In genomic region chr11:51854981-51855817, GRCm38 (mm10) we compare ENCODE assay signal across 8 mouse cellular contexts. TPM values are rescaled to one million over a fixed set of nuclear protein-coding genes. Genes with fewer than 3 reads are reported as not detected.
DNase-seq lines count a peak whose midpoint lies in the region; ATAC-seq lines count a peak whose summit lies in the region.

No protein-coding gene starts in this region.

- peak overlapping the region; percentile 31; the same call in 1 of the 2 replicates for H3K9ac ChIP-seq in embryonic facial prominence, embryonic 15.5 days
- H3K9ac ChIP-seq in heart, embryonic 11.5 days (ENCODE audit: low read depth, low read length) = peak overlapping the region; percentile 66
- peak overlapping the region; percentile 48; the same call in 1 of the 2 replicates for H3K9ac ChIP-seq in kidney, embryonic 15.5 days
- H3K9ac ChIP-seq in liver, embryonic 12.5 days = peak overlapping the region; percentile 76

- peak; percentile 78 for ATAC-seq in embryonic facial prominence, embryonic 15.5 days (ENCODE audit: insufficient number of reproducible peaks, low FRiP score, low TSS enrichment, low read depth)
- peak; percentile 63 for ATAC-seq in heart, embryonic 11.5 days (replicated peaks; ENCODE audit: insufficient number of reproducible peaks, low FRiP score, low TSS enrichment)
- ATAC-seq in kidney, embryonic 15.5 days (replicated peaks; ENCODE audit: low FRiP score) = peak; percentile 81
- ATAC-seq in liver, embryonic 12.5 days = peak; percentile 75

- peak overlapping the region; percentile 82 for H3K4me2 ChIP-seq in embryonic facial prominence, embryonic 15.5 days (replicated peaks)
- H3K4me2 ChIP-seq in heart, embryonic 11.5 days = peak overlapping the region; percentile 92
- peak overlapping the region; percentile 91 for H3K4me2 ChIP-seq in kidney, embryonic 15.5 days
- H3K4me2 ChIP-seq in liver, embryonic 12.5 days = peak overlapping the region; percentile 98

- H3K36me3 ChIP-seq in embryonic facial prominence, embryonic 15.5 days = no peaks in the 10 kb centered on the region
- no peaks in the 10 kb centered on the region for H3K36me3 ChIP-seq in heart, embryonic 11.5 days (ENCODE audit: control insufficient read depth, insufficient read depth, low read length)
- no peaks in the 10 kb centered on the region for H3K36me3 ChIP-seq in kidney, embryonic 15.5 days
- no peaks in the 10 kb centered on the region for H3K36me3 ChIP-seq in liver, embryonic 12.5 days

- H3K27me3 ChIP-seq in embryonic facial prominence, embryonic 15.5 days = no peaks in the 10 kb centered on the region
- H3K27me3 ChIP-seq in heart, embryonic 11.5 days (ENCODE audit: control insufficient read depth, insufficient read depth, low read length) = peaks cover 11% of the 10 kb centered on the region
- peaks cover 56% of the 10 kb centered on the region for H3K27me3 ChIP-seq in kidney, embryonic 15.5 days
- peaks cover 58% of the 10 kb centered on the region for H3K27me3 ChIP-seq in liver, embryonic 12.5 days (replicated peaks)

- H3K27ac ChIP-seq in embryonic facial prominence, embryonic 15.5 days (replicated peaks) = peak overlapping the region; percentile 98
- H3K27ac ChIP-seq in heart, embryonic 11.5 days (ENCODE audit: low read depth, low read length) = peak overlapping the region; percentile 64; the same call in 1 of the 2 replicates
- peak overlapping the region; percentile 83 for H3K27ac ChIP-seq in kidney, embryonic 15.5 days
- peak overlapping the region; percentile 74 for H3K27ac ChIP-seq in liver, embryonic 12.5 days

- no peaks in the 10 kb centered on the region for H3K9me3 ChIP-seq in embryonic facial prominence, embryonic 15.5 days (replicated peaks)
- H3K9me3 ChIP-seq in heart, embryonic 11.5 days (replicated peaks; ENCODE audit: control insufficient read depth, low read length) = no peaks in the 10 kb centered on the region
- no peaks in the 10 kb centered on the region for H3K9me3 ChIP-seq in kidney, embryonic 15.5 days (replicated peaks)
- H3K9me3 ChIP-seq in liver, embryonic 12.5 days (replicated peaks) = no peaks in the 10 kb centered on the region

- H3K4me1 ChIP-seq in embryonic facial prominence, embryonic 15.5 days = peaks cover 34% of the 10 kb centered on the region
- H3K4me1 ChIP-seq in heart, embryonic 11.5 days (ENCODE audit: control insufficient read depth, insufficient read depth, low read length) = peaks cover 8% of the 10 kb centered on the region
- H3K4me1 ChIP-seq in kidney, embryonic 15.5 days = peaks cover 59% of the 10 kb centered on the region
- peaks cover 32% of the 10 kb centered on the region for H3K4me1 ChIP-seq in liver, embryonic 12.5 days

- peak overlapping the region; percentile 78 for H3K4me3 ChIP-seq in embryonic facial prominence, embryonic 15.5 days (replicated peaks)
- peak overlapping the region; percentile 60 for H3K4me3 ChIP-seq in heart, embryonic 11.5 days (ENCODE audit: low read depth, low read length)
- H3K4me3 ChIP-seq in kidney, embryonic 15.5 days (replicated peaks) = peak overlapping the region; percentile 61
- peak overlapping the region; percentile 76 for H3K4me3 ChIP-seq in liver, embryonic 12.5 days

- WGBS in embryonic facial prominence, embryonic 15.5 days = 2% methylated on average over 39 of the region's 42 CpGs
- 3% methylated on average over 42 of the region's 42 CpGs for WGBS in heart, embryonic 11.5 days (ENCODE audit: insufficient replicate concordance)
- WGBS in kidney, embryonic 15.5 days = 3% methylated on average over 36 of the region's 42 CpGs
- whole genome bisulfite sequencing in liver, embryonic 12.5 days (ENCODE audit: insufficient replicate concordance) = 7% methylated on average over 42 of the region's 42 CpGs

- DNase-seq in B cell, adult 2 months = peak; percentile 80 to 83
- DNase-seq in adrenal gland, postnatal 25 days = peak; percentile 84
- peak; percentile 81 for DNase-seq in naive thymus-derived CD4-positive, alpha-beta T cell, adult 2 months (ENCODE audit: low read depth)
- peak; percentile 78 to 91 for DNase-seq in spleen, postnatal 4 days (ENCODE audit: low spot score in 2 of 2)

RNA-seq across cellular contexts. Expression of gene Jade2, which starts 2.3 kb away (rescaled TPM):
- total RNA-seq in adrenal gland, postnatal 25 days (2021) = 16.3 and 19.8 TPM in 2 replicates
- polyA plus RNA-seq in embryonic facial prominence, embryonic 15.5 days (2015; fragmentation: Nextera tagmentation; extraction: Ambion mirVana) = 2.5 and 2.6 TPM in 2 replicates
- 0.21 and 0.46 TPM in 2 replicates for polyA plus RNA-seq in heart, embryonic 11.5 days (2014; fragmentation: Nextera tagmentation; extraction: Ambion mirVana)
- 0.63 and 0.81 TPM in 2 replicates for polyA plus RNA-seq in kidney, embryonic 15.5 days (2015; fragmentation: Nextera tagmentation; extraction: Ambion mirVana)
- 0.92 and 0.95 TPM in 2 replicates for polyA plus RNA-seq in liver, embryonic 12.5 days (2016; fragmentation: Nextera tagmentation; extraction: Ambion mirVana)

Comparison
In these comparisons a context has a peak if more than half of its experiments do, and no peak if none do; other contexts are left out.
1. Peak in every context shown above with its lines: DNase-seq, ATAC-seq, H3K4me3 ChIP-seq and H3K27ac ChIP-seq.